Mouse (Mus musculus) hindbrain, embryonic 10.5 days (tissue): ENCODE measurements around the gene Rlbp1. TPM values are rescaled to one million over a fixed set of nuclear protein-coding genes. Genes with fewer than 3 reads are reported as not detected.

Experiments used
- DNase-seq: peaks from one replicate; pipeline ENCODE4 v3.0.0-alpha.2; 2017; ENCODE audit warnings: low spot score
- H3K27ac ChIP-seq: fragments of 300-500 bp; sonication (generic); 2 replicates; pipeline ENCODE4 v1.5.1; 2016; ENCODE audit warnings: mild to moderate bottlenecking, moderate library complexity
- H3K27me3 ChIP-seq: fragments of 300-500 bp; sonication (generic); 2 replicates; pipeline ENCODE4 v1.6.1; 2016; ENCODE audit warnings: mild to moderate bottlenecking; ENCODE audit not compliant: poor library complexity, insufficient read depth, severe bottlenecking
- H3K36me3 ChIP-seq: fragments of 300-500 bp; sonication (generic); 2 replicates; pipeline ENCODE4 v1.6.1; 2016; ENCODE audit warnings: mild to moderate bottlenecking, moderate library complexity
- H3K4me1 ChIP-seq: fragments of 300-500 bp; sonication (generic); replicated peaks from 2 replicates; pipeline ENCODE4 v1.6.1; 2016; ENCODE audit warnings: mild to moderate bottlenecking
- H3K4me3 ChIP-seq: fragments of 300-500 bp; sonication (generic); 2 replicates; pipeline ENCODE4 v1.5.1; 2016; ENCODE audit warnings: mild to moderate bottlenecking, moderate library complexity
- H3K9me3 ChIP-seq: fragments of 300-500 bp; sonication (generic); 2 replicates; pipeline ENCODE4 v1.6.1; 2016; ENCODE audit warnings: mild to moderate bottlenecking, moderate library complexity
- WGBS: fragments of 180-500 bp; shearing (Covaris S2); methylation state at CpG from one replicate; pipeline ENCODE4 v1.1.7; 2016; 5-methylcytosine and 5-hydroxymethylcytosine counted together
- polyA plus RNA-seq: library from polyadenylated mRNA; unstranded; fragments of >200 nt; fragmentation: Nextera tagmentation; extraction: Ambion mirVana; gene quantifications from 2 replicates; pipeline ENCODE4 v1.2.1, GENCODE M21; 2016

Rlbp1 gene
- polyA plus RNA-seq, result 0.27 and 0.58 TPM in 2 replicates

DNA sequence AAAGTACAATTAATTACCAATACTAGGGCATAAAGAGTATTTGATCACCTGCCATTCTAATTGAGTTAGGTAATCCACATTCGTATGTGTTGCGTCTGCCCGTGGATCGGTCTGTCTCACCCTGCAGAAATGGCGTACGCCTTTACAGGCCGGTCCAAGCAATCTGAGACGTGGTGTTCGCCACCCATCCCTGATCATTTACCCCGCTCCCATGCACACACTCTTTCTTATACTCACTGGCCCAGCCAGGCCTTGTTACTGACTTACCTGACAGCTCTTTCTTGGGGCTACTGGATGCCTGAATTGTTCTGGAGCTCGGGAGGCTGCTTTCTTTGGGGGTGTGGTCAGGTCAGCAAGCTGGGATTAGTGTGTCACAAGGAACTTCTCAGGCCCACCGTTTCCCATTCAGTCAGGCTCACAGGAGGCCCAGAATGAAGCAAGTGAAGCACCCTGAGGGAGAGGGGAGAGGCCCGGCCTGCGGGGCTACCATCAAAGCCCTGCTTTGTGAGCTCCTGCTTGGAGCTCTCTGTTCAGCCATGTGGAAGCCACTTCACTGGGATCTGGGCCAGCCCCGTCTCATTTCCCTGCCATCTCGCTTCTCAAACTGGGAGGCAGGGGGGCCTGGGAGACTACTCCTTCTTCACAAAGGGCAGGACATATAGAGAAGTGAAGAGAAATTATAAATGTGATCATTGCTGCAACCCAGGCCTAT lies at the start of gene Rlbp1:
Gene Rlbp1, minus strand, starts transcription at position 627 of the 712 bp plus-strand sequence.
- no peaks in the 10 kb centered on the region for H3K36me3 ChIP-seq
- H3K4me3 ChIP-seq, result no peak within 1 kb of the TSS
- no peaks in the 10 kb centered on the region for H3K9me3 ChIP-seq
- DNase-seq, result no peak
- H3K27me3 ChIP-seq, result no peaks in the 10 kb centered on the region
- peak within 1 kb of the TSS; percentile 77 for H3K27ac ChIP-seq
- WGBS, result 63% methylated on average over 16 of the region's 16 CpGs
- peaks cover 26% of the 10 kb centered on the region for H3K4me1 ChIP-seq

- Histone ChIP-seq H3K9me3 (no peaks in the 10 kb centered on the region), H3K27ac (no peak overlapping the region), H3K36me3 (peaks cover 44% of the 10 kb centered on the region), H3K4me3 (no peak overlapping the region), H3K4me1 (peaks cover 14% of the 10 kb centered on the region), H3K27me3 (no peaks in the 10 kb centered on the region)
- 44% methylated on average over 5 of the region's 5 CpGs for WGBS
- DNase-seq, result peak; percentile 10
These were observed 41.4 kb upstream of the Rlbp1 start for GRCm38 (mm10) chr7:79428243-79428642.

- no peak for DNase-seq
- peaks cover 14% of the 10 kb centered on the region for H3K4me1 ChIP-seq
- H3K36me3 ChIP-seq, result peaks cover 55% of the 10 kb centered on the region
- no peak overlapping the region for H3K27ac ChIP-seq
- no peaks in the 10 kb centered on the region for H3K27me3 ChIP-seq
- H3K9me3 ChIP-seq, result no peaks in the 10 kb centered on the region
- H3K4me3 ChIP-seq, result no peak overlapping the region
- 77% methylated on average over 10 of the region's 10 CpGs for WGBS
These were observed 39.0 kb upstream of the Rlbp1 start for GRCm38 (mm10) chr7:79425804-79426203.

DNA sequence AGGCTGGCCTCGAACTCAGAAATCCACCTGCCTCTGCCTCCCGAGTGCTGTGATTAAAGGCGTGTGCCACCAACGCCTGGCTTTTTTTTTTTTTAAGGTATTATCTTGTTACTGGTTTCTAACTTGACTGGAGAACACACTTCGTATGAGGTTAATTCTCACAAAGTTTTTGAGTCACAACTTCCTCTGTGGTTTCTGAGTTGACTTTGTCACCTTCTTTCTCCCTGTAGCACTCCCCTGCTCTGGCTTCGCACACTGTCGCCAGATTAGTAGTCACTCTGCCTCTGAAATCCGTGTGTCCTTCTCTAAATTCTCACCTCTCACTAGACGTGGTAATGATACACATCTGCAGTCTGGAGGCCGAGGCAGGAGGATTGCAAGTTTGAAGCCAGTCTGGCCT lies 36.0 kb upstream of the Rlbp1 start:
- no peak overlapping the region for H3K27ac ChIP-seq
- no peak for DNase-seq
- H3K27me3 ChIP-seq, result no peaks in the 10 kb centered on the region
- no peaks in the 10 kb centered on the region for H3K9me3 ChIP-seq
- WGBS, result 92% methylated on average over 10 of the region's 10 CpGs
- peaks cover 77% of the 10 kb centered on the region for H3K36me3 ChIP-seq
- no peak overlapping the region for H3K4me3 ChIP-seq
- peaks cover 8% of the 10 kb centered on the region; the same call in 1 of the 2 replicates for H3K4me1 ChIP-seq

DNA sequence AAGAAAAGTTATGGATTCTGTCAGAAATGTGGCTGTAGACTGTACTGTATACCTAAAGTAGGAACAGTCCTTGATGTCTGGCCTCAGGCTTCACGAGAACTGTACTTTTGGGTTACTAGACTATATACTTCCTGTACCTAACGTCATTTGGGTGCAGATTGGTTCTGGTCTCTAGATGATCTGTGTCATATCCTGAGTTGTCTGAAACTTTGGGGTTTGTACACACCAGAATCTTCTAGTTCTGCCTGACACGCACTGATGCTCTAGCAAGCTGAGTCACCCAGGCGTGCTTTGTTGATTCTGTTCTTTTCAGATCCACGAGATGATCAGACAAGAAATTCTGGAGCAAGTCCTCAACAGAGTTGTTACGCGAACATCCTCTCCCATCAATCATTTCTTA lies 33.1 kb upstream of the Rlbp1 start:
- WGBS, result 91% methylated on average over 7 of the region's 7 CpGs

DNA sequence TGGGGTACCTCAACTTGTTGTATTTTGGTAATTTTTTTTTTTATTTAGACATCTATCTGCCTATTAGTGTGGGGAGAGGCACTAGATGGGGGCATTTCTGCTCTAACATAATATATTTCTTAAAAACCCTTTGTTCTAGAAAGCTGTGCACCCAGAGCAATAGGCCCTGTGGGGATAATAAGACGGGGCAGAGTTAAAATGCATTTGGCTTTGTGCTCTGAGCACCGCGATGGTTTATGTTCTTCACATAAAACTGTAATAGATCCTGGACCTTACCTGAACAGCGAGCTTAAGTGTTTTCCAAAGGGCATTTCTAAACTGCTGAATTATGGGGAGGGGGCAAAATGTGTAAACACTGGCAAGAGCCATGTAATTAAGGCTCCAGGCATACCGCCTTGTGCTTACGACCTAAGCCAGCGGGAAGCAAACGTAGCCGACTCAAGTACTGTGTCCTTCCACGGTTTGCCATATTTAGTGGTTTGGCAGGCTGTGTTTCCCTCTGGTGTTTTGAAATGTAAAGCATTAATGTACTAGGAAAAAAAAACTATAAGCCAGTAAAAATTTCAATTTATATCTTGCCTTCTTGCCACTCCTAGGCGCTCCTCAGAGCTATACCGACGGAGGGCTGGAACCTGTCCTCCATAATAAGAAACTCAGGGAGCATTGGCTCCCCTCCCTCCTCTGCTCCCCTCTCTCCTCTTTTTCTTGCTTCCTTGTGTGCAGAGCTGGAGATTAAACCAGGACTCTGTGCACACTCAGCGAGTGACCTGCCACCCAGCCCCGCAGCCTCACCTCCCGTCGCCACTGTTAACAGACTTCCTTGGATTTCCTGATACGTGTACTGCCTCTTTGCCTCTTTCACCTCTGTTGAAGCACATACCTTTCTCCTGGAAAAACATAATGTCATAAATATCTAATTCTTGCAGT lies 27.9 kb upstream of the Rlbp1 start:
- Histone ChIP-seq H3K27me3 (no peaks in the 10 kb centered on the region), H3K27ac (no peak overlapping the region), H3K4me1 (0 out of 2 replicates have a peak, but pooled peaks cover 3% of the 10 kb centered on the region), H3K9me3 (no peaks in the 10 kb centered on the region), H3K36me3 (peaks cover 55% of the 10 kb centered on the region), H3K4me3 (no peak overlapping the region)
- 95% methylated on average over 18 of the region's 18 CpGs for WGBS
- DNase-seq, result no peak

More for the DNA sequence above, 33.1 kb upstream of the Rlbp1 start:
- H3K27ac ChIP-seq, result no peak overlapping the region
- no peaks in the 10 kb centered on the region for H3K9me3 ChIP-seq
- no peaks in the 10 kb centered on the region for H3K27me3 ChIP-seq
- no peak for DNase-seq
- H3K36me3 ChIP-seq, result peaks cover 73% of the 10 kb centered on the region
- H3K4me1 ChIP-seq, result no peaks in the 10 kb centered on the region
- H3K4me3 ChIP-seq, result no peak overlapping the region

- no peaks in the 10 kb centered on the region for H3K4me1 ChIP-seq
- H3K4me3 ChIP-seq, result no peak overlapping the region
- no peaks in the 10 kb centered on the region for H3K27me3 ChIP-seq
- H3K27ac ChIP-seq, result no peak overlapping the region
- DNase-seq, result no peak
- peaks cover 26% of the 10 kb centered on the region; the same call in 1 of the 2 replicates for H3K36me3 ChIP-seq
- WGBS, result 89% methylated on average over 3 of the region's 3 CpGs
- no peaks in the 10 kb centered on the region for H3K9me3 ChIP-seq
These were observed 13.4 kb upstream of the Rlbp1 start for GRCm38 (mm10) chr7:79400296-79400695.

GRCm38 (mm10) chr7:79398971-79399370 lies 12.1 kb upstream of the Rlbp1 start:
- peaks cover 1% of the 10 kb centered on the region; the same call in 1 of the 2 replicates for H3K4me1 ChIP-seq
- no peak overlapping the region for H3K4me3 ChIP-seq
- H3K36me3 ChIP-seq, result peaks cover 26% of the 10 kb centered on the region; the same call in 1 of the 2 replicates
- H3K27me3 ChIP-seq, result no peaks in the 10 kb centered on the region
- H3K9me3 ChIP-seq, result no peaks in the 10 kb centered on the region
- WGBS, result 73% methylated on average over 12 of the region's 12 CpGs
- H3K27ac ChIP-seq, result no peak overlapping the region
- no peak for DNase-seq

GRCm38 (mm10) chr7:79398426-79398825 lies 11.6 kb upstream of the Rlbp1 start:
- Histone ChIP-seq H3K36me3 (peaks cover 22% of the 10 kb centered on the region; the same call in 1 of the 2 replicates), H3K4me3 (no peak overlapping the region), H3K27ac (no peak overlapping the region), H3K4me1 (peaks cover 5% of the 10 kb centered on the region; the same call in 1 of the 2 replicates), H3K27me3 (no peaks in the 10 kb centered on the region), H3K9me3 (no peaks in the 10 kb centered on the region)
- no peak for DNase-seq
- 89% methylated on average over 8 of the region's 8 CpGs for WGBS

- WGBS, result 85% methylated on average over 10 of the region's 10 CpGs
- peaks cover 14% of the 10 kb centered on the region; the same call in 1 of the 2 replicates for H3K36me3 ChIP-seq
- H3K9me3 ChIP-seq, result no peaks in the 10 kb centered on the region
- no peak overlapping the region for H3K4me3 ChIP-seq
- peaks cover 13% of the 10 kb centered on the region for H3K4me1 ChIP-seq
- no peaks in the 10 kb centered on the region for H3K27me3 ChIP-seq
- no peak overlapping the region for H3K27ac ChIP-seq
- DNase-seq, result no peak
These were observed 10.7 kb upstream of the Rlbp1 start for GRCm38 (mm10) chr7:79397446-79397963.

DNA sequence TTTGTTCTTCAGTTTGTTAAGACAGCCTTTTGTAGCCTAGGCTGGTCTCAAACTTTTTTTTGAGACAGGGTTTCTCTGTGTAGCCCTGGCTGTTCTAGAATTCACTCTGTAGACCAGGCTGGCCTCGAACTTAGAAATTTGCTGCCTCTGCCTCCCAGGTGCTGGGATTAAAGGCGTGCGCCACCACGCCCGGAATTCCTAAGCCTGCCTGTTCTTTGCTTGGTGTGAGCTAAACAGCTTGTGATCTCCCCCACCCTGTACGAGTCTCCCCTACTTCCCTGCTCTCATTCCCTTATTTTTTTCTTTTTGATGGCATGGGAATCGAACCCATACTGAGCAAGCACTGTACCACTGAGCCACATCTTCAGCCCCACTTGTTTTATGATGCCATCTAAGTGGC lies 8.3 kb upstream of the Rlbp1 start:
- Histone ChIP-seq H3K27me3 (no peaks in the 10 kb centered on the region), H3K36me3 (peaks cover 14% of the 10 kb centered on the region; the same call in 1 of the 2 replicates), H3K4me1 (peaks cover 20% of the 10 kb centered on the region), H3K27ac (no peak overlapping the region), H3K9me3 (no peaks in the 10 kb centered on the region), H3K4me3 (no peak overlapping the region)
- no peak for DNase-seq
- 92% methylated on average over 7 of the region's 7 CpGs for WGBS

DNA sequence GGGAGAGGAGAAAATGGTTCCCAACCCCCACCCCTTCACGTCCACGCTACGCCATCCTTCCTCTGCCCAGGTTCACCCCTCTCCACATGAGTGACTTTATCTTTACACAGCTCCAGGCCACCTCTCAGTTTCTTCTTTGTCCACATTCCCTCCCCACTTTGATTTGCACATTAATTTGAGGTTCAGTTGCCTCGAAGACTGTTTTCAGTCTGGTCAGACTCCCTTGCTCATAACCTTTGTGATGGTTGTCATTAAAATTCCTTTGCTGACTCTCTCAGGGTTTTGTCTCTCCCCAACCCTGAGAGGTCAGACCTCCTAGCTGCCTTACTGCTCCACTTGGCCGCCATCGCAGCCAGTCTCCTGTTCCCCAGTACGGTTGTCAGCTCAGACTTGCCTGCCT lies 7.8 kb upstream of the Rlbp1 start:
- H3K27me3 ChIP-seq, result no peaks in the 10 kb centered on the region
- peaks cover 20% of the 10 kb centered on the region for H3K4me1 ChIP-seq
- no peak overlapping the region for H3K27ac ChIP-seq
- H3K4me3 ChIP-seq, result no peak overlapping the region
- H3K36me3 ChIP-seq, result peaks cover 14% of the 10 kb centered on the region; the same call in 1 of the 2 replicates
- DNase-seq, result no peak
- no peaks in the 10 kb centered on the region for H3K9me3 ChIP-seq
- WGBS, result 73% methylated on average over 7 of the region's 7 CpGs
